Mouse (Mus musculus) ES-Bruce4 (cell line): ENCODE results near the gene Parp3. TPM values are rescaled to one million over a fixed set of nuclear protein-coding genes. Genes with fewer than 3 reads are reported as not detected.

ENCODE experiments used
- H3K27ac ChIP-seq: 2 replicates; pipeline ENCODE4 v1.5.1; 2012; ENCODE audit warnings: low read length, inconsistent platforms; ENCODE audit not compliant: insufficient read depth
- H3K27me3 ChIP-seq: 2 replicates; pipeline ENCODE4 v1.6.1; 2012; ENCODE audit warnings: mild to moderate bottlenecking, low read length, inconsistent platforms; ENCODE audit not compliant: control insufficient read depth, poor library complexity, insufficient read depth, severe bottlenecking
- H3K36me3 ChIP-seq: 2 replicates; pipeline ENCODE4 v1.6.1; 2012; ENCODE audit warnings: inconsistent platforms, mild to moderate bottlenecking, low read length, moderate library complexity; ENCODE audit not compliant: control insufficient read depth, poor library complexity, insufficient read depth, severe bottlenecking
- H3K4me1 ChIP-seq: one replicate; pipeline ENCODE4 v1.8.1; 2011; ENCODE audit warnings: low read length; ENCODE audit not compliant: control insufficient read depth, insufficient read depth
- H3K4me3 ChIP-seq: 2 replicates; pipeline ENCODE4 v1.5.1; 2011; ENCODE audit warnings: low read depth, mild to moderate bottlenecking, low read length
- H3K9ac ChIP-seq: 2 replicates; pipeline ENCODE4 v1.6.1; 2012; ENCODE audit warnings: low read depth, mild to moderate bottlenecking, inconsistent platforms; ENCODE audit not compliant: poor library complexity, severe bottlenecking
- H3K9me3 ChIP-seq: replicated peaks from 2 replicates; pipeline ENCODE4 v1.6.1; 2012; ENCODE audit warnings: mild to moderate bottlenecking, low read length, inconsistent platforms; ENCODE audit not compliant: control insufficient read depth, poor library complexity, insufficient read depth, severe bottlenecking
- CTCF ChIP-seq: IDR thresholded peaks from one replicate; pipeline ENCODE4 v1.8.1; 2011; ENCODE audit warnings: low read depth, low read length
- EP300 ChIP-seq: IDR thresholded peaks from 2 replicates; pipeline ENCODE4 v1.6.1; 2011; ENCODE audit warnings: low read depth, low read length; ENCODE audit not compliant: insufficient read depth
- POLR2A ChIP-seq: IDR thresholded peaks from one replicate; pipeline ENCODE4 v1.8.1; 2011; ENCODE audit warnings: low read length; ENCODE audit not compliant: insufficient read depth
- polyA plus RNA-seq: library from polyadenylated mRNA; stranded (reverse); fragments of >200 nt; gene quantifications from 2 replicates; pipeline ENCODE4 v1.2.4, GENCODE M21; 2011; ENCODE audit warnings: low read depth; ENCODE audit not compliant: missing spikeins, insufficient read depth, insufficient read length

Gene Parp3
- polyA plus RNA-seq, 1 experiment: 8.0 TPM

- H3K9me3 ChIP-seq: no peaks in the 10 kb centered on the region
- H3K9ac ChIP-seq: peak overlapping the region; percentile 82
- peaks cover 15% of the 10 kb centered on the region for H3K4me1 ChIP-seq
- H3K36me3 ChIP-seq: no peaks in the 10 kb centered on the region
- H3K27me3 ChIP-seq: no peaks in the 10 kb centered on the region
- peak overlapping the region; percentile 65 for H3K4me3 ChIP-seq
- no peak for TF ChIP-seq POLR2A
- TF ChIP-seq CTCF: no peak
- no peak for TF ChIP-seq EP300
- peak overlapping the region; percentile 90 for H3K27ac ChIP-seq
Measured at GRCm38 (mm10) chr9:106454071-106454761, 22.5 kb downstream of the Parp3 start.

- Histone ChIP-seq H3K9me3 (no peaks in the 10 kb centered on the region), H3K4me1 (peaks cover 15% of the 10 kb centered on the region), H3K27me3 (no peaks in the 10 kb centered on the region), H3K9ac (peak within 1 kb of the TSS; percentile 82), H3K36me3 (no peaks in the 10 kb centered on the region), H3K27ac (peak within 1 kb of the TSS; percentile 90), H3K4me3 (peak within 1 kb of the TSS; percentile 65)
- TF ChIP-seq EP300 (no peak), CTCF (no peak), POLR2A (no peak)
Measured at GRCm38 (mm10) chr9:106453271-106454070, 23.3 kb downstream of the Parp3 start, which contains the start of gene Pcbp4. Pcbp4 (plus strand) TSS chr9:106453291.

GRCm38 (mm10) chr9:106452821-106453220 lies 23.9 kb downstream of the Parp3 start:
- Histone ChIP-seq H3K27ac (peak overlapping the region; percentile 48), H3K27me3 (no peaks in the 10 kb centered on the region), H3K9me3 (no peaks in the 10 kb centered on the region), H3K4me3 (peak overlapping the region; percentile 65), H3K9ac (peak overlapping the region; percentile 82), H3K4me1 (peaks cover 15% of the 10 kb centered on the region), H3K36me3 (no peaks in the 10 kb centered on the region)
- TF ChIP-seq POLR2A (no peak), CTCF (no peak), EP300 (no peak)

GRCm38 (mm10) chr9:106452351-106452750 lies 24.4 kb downstream of the Parp3 start:
- Histone ChIP-seq H3K4me3 (peak overlapping the region; percentile 65), H3K36me3 (no peaks in the 10 kb centered on the region), H3K4me1 (peaks cover 14% of the 10 kb centered on the region), H3K27me3 (no peaks in the 10 kb centered on the region), H3K9me3 (no peaks in the 10 kb centered on the region), H3K9ac (peak overlapping the region; percentile 82; the same call in 1 of the 2 replicates), H3K27ac (peak overlapping the region; percentile 48; the same call in 1 of the 2 replicates)
- TF ChIP-seq EP300: no peak
- no peak for TF ChIP-seq CTCF
- TF ChIP-seq POLR2A: no peak

GRCm38 (mm10) chr9:106451899-106452298 lies 24.9 kb downstream of the Parp3 start:
- Histone ChIP-seq H3K4me3 (no peak overlapping the region), H3K9ac (no peak overlapping the region), H3K4me1 (peaks cover 12% of the 10 kb centered on the region), H3K27me3 (no peaks in the 10 kb centered on the region), H3K27ac (0 out of 2 replicates have a peak overlapping the region, but pooled peaks have one; percentile 48), H3K36me3 (no peaks in the 10 kb centered on the region), H3K9me3 (no peaks in the 10 kb centered on the region)
- TF ChIP-seq CTCF (no peak), EP300 (no peak), POLR2A (no peak)
